Mouse (Mus musculus): ENCODE measurements around the gene Rasgrf2. TPM values are rescaled to one million over a fixed set of nuclear protein-coding genes. Genes with fewer than 3 reads are reported as not detected.

The Rasgrf2 gene
- polyA plus RNA-seq, 1 experiment from 2014 or later = 1.0 TPM

GRCm38 (mm10) chr13:92114076-92114475, 17.4 kb downstream of the Rasgrf2 start:
- Histone ChIP-seq H3K36me3 (ENCODE audit: insufficient read depth, low read length) (no peaks in the 10 kb centered on the region), H3K27me3 (ENCODE audit: insufficient read depth, low read length) (no peaks in the 10 kb centered on the region), H3K4me2 (replicated peaks; ENCODE audit: low read depth, low read length) (no peak overlapping the region), H3K9ac (replicated peaks; ENCODE audit: low read length) (no peak overlapping the region), H3K4me3 (ENCODE audit: low read length) (no peak overlapping the region), H3K4me1 (ENCODE audit: insufficient read depth, low read length) (no peaks in the 10 kb centered on the region), H3K27ac (ENCODE audit: low read length) (no peak overlapping the region), H3K9me3 (ENCODE audit: low read length) (no peaks in the 10 kb centered on the region)
- no peak for ATAC-seq (ENCODE audit: low FRiP score, low TSS enrichment)
- WGBS = 83% methylated on average over 3 of the region's 3 CpGs

GRCm38 (mm10) chr13:92108237-92108636, 23.2 kb downstream of the Rasgrf2 start:
- ATAC-seq (ENCODE audit: low FRiP score, low TSS enrichment) = no peak
- Histone ChIP-seq H3K27ac (ENCODE audit: low read length) (no peak overlapping the region), H3K36me3 (ENCODE audit: insufficient read depth, low read length) (no peaks in the 10 kb centered on the region), H3K27me3 (ENCODE audit: insufficient read depth, low read length) (no peaks in the 10 kb centered on the region), H3K4me1 (ENCODE audit: insufficient read depth, low read length) (no peaks in the 10 kb centered on the region), H3K4me2 (replicated peaks; ENCODE audit: low read depth, low read length) (no peak overlapping the region), H3K9me3 (ENCODE audit: low read length) (no peaks in the 10 kb centered on the region), H3K9ac (replicated peaks; ENCODE audit: low read length) (no peak overlapping the region), H3K4me3 (ENCODE audit: low read length) (no peak overlapping the region)
- WGBS = 72% methylated on average over 4 of the region's 4 CpGs

GRCm38 (mm10) chr13:92104259-92104658, 27.2 kb downstream of the Rasgrf2 start:
- Histone ChIP-seq H3K4me2 (replicated peaks; ENCODE audit: low read depth, low read length) (no peak overlapping the region), H3K27me3 (ENCODE audit: insufficient read depth, low read length) (no peaks in the 10 kb centered on the region), H3K9me3 (ENCODE audit: low read length) (no peaks in the 10 kb centered on the region), H3K4me1 (ENCODE audit: insufficient read depth, low read length) (no peaks in the 10 kb centered on the region), H3K27ac (ENCODE audit: low read length) (no peak overlapping the region), H3K9ac (replicated peaks; ENCODE audit: low read length) (no peak overlapping the region), H3K4me3 (ENCODE audit: low read length) (no peak overlapping the region), H3K36me3 (ENCODE audit: insufficient read depth, low read length) (no peaks in the 10 kb centered on the region)
- no peak for ATAC-seq (ENCODE audit: low FRiP score, low TSS enrichment)
- 42% methylated on average over 7 of the region's 7 CpGs for WGBS

GRCm38 (mm10) chr13:92098484-92098883, 33.0 kb downstream of the Rasgrf2 start:
- WGBS = 65% methylated on average over 7 of the region's 7 CpGs
- no peak overlapping the region for H3K4me2 ChIP-seq (replicated peaks; ENCODE audit: low read depth, low read length)
- H3K4me1 ChIP-seq (ENCODE audit: insufficient read depth, low read length) = 0 out of 2 replicates have a peak, but pooled peaks cover 5% of the 10 kb centered on the region
- no peak for ATAC-seq (ENCODE audit: low FRiP score, low TSS enrichment)
- H3K36me3 ChIP-seq (ENCODE audit: insufficient read depth, low read length) = no peaks in the 10 kb centered on the region
- H3K27ac ChIP-seq (ENCODE audit: low read length) = no peak overlapping the region
- H3K27me3 ChIP-seq (ENCODE audit: insufficient read depth, low read length) = no peaks in the 10 kb centered on the region
- no peak overlapping the region for H3K4me3 ChIP-seq (ENCODE audit: low read length)
- H3K9ac ChIP-seq (replicated peaks; ENCODE audit: low read length) = no peak overlapping the region
- no peaks in the 10 kb centered on the region for H3K9me3 ChIP-seq (ENCODE audit: low read length)

DNA sequence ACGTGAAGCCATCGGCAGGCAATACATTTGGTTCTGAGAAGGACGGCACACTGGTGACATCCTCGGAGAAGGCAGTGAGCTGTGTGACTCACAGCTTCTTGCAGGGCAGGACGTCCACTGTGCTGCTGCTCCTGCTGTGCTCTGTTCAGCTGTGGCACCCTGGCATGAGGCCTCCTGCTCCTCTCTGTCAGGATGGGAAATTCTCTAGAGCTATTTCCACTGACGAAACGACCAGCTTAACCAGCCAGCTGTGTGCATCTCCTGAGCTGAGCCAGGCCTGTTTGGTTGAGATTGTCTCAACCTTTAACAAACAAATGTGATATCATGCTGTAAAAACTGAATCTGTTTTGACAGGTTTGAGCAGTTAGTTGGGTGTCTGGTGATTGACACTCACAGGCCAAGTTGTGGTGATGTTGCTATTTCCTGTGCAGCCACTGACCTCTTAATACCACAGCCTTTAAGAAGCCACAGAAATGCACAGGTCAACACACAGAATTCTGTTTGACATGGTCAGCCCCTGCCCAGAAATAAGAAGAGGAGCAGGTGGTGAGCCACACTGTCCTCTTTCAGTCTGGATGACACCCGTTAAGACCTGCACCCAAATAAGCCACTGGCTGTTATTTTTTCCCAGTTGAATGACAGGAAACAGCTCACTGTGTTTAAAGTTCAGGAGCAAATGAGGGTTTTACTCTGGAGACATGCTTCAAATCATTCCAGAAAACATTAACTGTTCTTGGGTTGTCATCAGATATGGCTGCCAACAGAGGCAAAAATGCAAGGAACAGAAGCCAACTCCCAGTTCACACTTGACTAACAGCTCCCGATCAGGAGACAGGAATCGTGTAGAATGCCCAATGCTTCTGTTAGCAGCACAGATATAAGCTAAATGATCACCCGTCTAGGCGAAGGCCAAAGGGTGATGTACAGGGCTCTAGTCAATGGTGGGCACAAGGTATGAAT, 36.0 kb downstream of the Rasgrf2 start:
- H3K27ac ChIP-seq (ENCODE audit: low read length) = no peak overlapping the region
- H3K36me3 ChIP-seq (ENCODE audit: insufficient read depth, low read length) = no peaks in the 10 kb centered on the region
- H3K27me3 ChIP-seq (ENCODE audit: insufficient read depth, low read length) = no peaks in the 10 kb centered on the region
- H3K9ac ChIP-seq (replicated peaks; ENCODE audit: low read length) = no peak overlapping the region
- 65% methylated on average over 12 of the region's 12 CpGs for WGBS
- 0 out of 2 replicates have a peak, but pooled peaks cover 5% of the 10 kb centered on the region for H3K4me1 ChIP-seq (ENCODE audit: insufficient read depth, low read length)
- 0 out of 2 replicates have a peak, but pooled peaks cover 4% of the 10 kb centered on the region for H3K9me3 ChIP-seq (ENCODE audit: low read length)
- no peak; the same call in 1 of the 2 replicates for ATAC-seq (ENCODE audit: low FRiP score, low TSS enrichment)
- no peak overlapping the region for H3K4me2 ChIP-seq (replicated peaks; ENCODE audit: low read depth, low read length)
- no peak overlapping the region for H3K4me3 ChIP-seq (ENCODE audit: low read length)

DNA sequence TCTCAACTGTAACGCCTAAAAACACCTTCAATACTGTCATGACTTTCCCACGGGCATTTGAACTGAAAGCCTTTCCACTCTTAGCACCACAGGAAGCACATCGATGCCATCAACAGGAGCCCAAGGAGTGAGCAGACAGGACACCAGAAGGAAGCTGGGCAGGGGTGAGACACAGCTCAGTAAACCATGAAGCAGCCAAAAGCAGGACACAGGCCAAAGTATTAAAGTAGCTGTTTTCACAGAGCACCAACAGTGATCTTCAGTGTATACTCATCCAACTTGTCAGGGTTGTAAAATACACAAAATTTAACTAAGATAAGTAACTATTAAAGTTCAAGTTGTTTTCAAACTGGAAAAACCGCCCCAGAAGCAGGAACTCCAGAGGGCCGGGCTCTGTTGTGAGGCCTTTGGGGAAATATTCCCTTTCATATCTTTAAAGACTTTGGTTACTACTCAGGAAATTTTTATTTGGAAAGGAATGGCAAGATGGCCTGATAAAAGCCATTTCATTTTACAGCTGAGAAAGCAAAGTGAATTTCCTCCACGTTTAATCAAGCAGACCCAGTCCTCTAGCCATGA, 37.7 kb downstream of the Rasgrf2 start:
- peak; percentile 23; the same call in 1 of the 2 replicates for ATAC-seq (ENCODE audit: low FRiP score, low TSS enrichment)
- Histone ChIP-seq H3K27ac (ENCODE audit: low read length) (peak overlapping the region; percentile 64; the same call in 1 of the 2 replicates), H3K36me3 (ENCODE audit: insufficient read depth, low read length) (no peaks in the 10 kb centered on the region), H3K27me3 (ENCODE audit: insufficient read depth, low read length) (no peaks in the 10 kb centered on the region), H3K9ac (replicated peaks; ENCODE audit: low read length) (no peak overlapping the region), H3K9me3 (ENCODE audit: low read length) (0 out of 2 replicates have a peak, but pooled peaks cover 4% of the 10 kb centered on the region), H3K4me2 (replicated peaks; ENCODE audit: low read depth, low read length) (no peak overlapping the region), H3K4me3 (ENCODE audit: low read length) (no peak overlapping the region), H3K4me1 (ENCODE audit: insufficient read depth, low read length) (0 out of 2 replicates have a peak, but pooled peaks cover 5% of the 10 kb centered on the region)
- 74% methylated on average over 6 of the region's 6 CpGs for WGBS

GRCm38 (mm10) chr13:92073111-92073510, 58.3 kb downstream of the Rasgrf2 start:
- no peak overlapping the region for H3K4me2 ChIP-seq (replicated peaks; ENCODE audit: low read depth, low read length)
- no peaks in the 10 kb centered on the region for H3K4me1 ChIP-seq (ENCODE audit: insufficient read depth, low read length)
- H3K4me3 ChIP-seq (ENCODE audit: low read length) = no peak overlapping the region
- no peaks in the 10 kb centered on the region for H3K36me3 ChIP-seq (ENCODE audit: insufficient read depth, low read length)
- H3K27me3 ChIP-seq (ENCODE audit: insufficient read depth, low read length) = no peaks in the 10 kb centered on the region
- no peak overlapping the region for H3K27ac ChIP-seq (ENCODE audit: low read length)
- H3K9ac ChIP-seq (replicated peaks; ENCODE audit: low read length) = no peak overlapping the region
- H3K9me3 ChIP-seq (ENCODE audit: low read length) = no peaks in the 10 kb centered on the region; the same call in 1 of the 2 replicates
- no peak; the same call in 1 of the 2 replicates for ATAC-seq (ENCODE audit: low FRiP score, low TSS enrichment)
- WGBS = 79% methylated on average over 1 of the region's 1 CpGs

GRCm38 (mm10) chr13:92068651-92069050, 62.8 kb downstream of the Rasgrf2 start:
- H3K36me3 ChIP-seq (ENCODE audit: insufficient read depth, low read length) = no peaks in the 10 kb centered on the region
- no peak overlapping the region for H3K27ac ChIP-seq (ENCODE audit: low read length)
- no peak overlapping the region for H3K4me3 ChIP-seq (ENCODE audit: low read length)
- no peak for ATAC-seq (ENCODE audit: low FRiP score, low TSS enrichment)
- no peaks in the 10 kb centered on the region for H3K4me1 ChIP-seq (ENCODE audit: insufficient read depth, low read length)
- no peak overlapping the region for H3K4me2 ChIP-seq (replicated peaks; ENCODE audit: low read depth, low read length)
- no peak overlapping the region for H3K9ac ChIP-seq (replicated peaks; ENCODE audit: low read length)
- no peaks in the 10 kb centered on the region; the same call in 1 of the 2 replicates for H3K9me3 ChIP-seq (ENCODE audit: low read length)
- no peaks in the 10 kb centered on the region for H3K27me3 ChIP-seq (ENCODE audit: insufficient read depth, low read length)

DNA sequence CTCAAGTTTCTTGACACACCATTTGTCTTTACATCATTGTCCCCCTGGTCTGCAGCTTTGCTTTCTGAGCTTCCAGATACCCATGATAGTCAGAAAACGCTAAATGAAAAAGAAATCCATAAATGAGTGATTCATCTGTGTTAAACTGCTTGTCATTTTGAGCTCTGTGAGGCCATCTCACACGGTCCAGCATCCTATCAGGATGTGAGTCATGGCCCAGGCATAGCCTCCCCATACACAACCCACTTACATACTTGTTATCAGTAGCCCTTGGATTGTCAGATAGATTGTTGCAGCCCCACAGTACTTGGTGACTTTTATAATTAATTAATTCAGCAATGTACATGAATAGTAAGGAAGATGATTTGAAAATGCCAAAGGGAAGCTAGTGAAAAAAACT, 63.6 kb downstream of the Rasgrf2 start:
- Histone ChIP-seq H3K4me3 (ENCODE audit: low read length) (no peak overlapping the region), H3K27me3 (ENCODE audit: insufficient read depth, low read length) (no peaks in the 10 kb centered on the region), H3K27ac (ENCODE audit: low read length) (no peak overlapping the region), H3K4me1 (ENCODE audit: insufficient read depth, low read length) (no peaks in the 10 kb centered on the region), H3K36me3 (ENCODE audit: insufficient read depth, low read length) (no peaks in the 10 kb centered on the region), H3K9me3 (ENCODE audit: low read length) (no peaks in the 10 kb centered on the region; the same call in 1 of the 2 replicates), H3K9ac (replicated peaks; ENCODE audit: low read length) (no peak overlapping the region), H3K4me2 (replicated peaks; ENCODE audit: low read depth, low read length) (no peak overlapping the region)
- no peak for ATAC-seq (ENCODE audit: low FRiP score, low TSS enrichment)
- 71% methylated on average over 2 of the region's 2 CpGs for WGBS

- H3K9ac ChIP-seq (replicated peaks; ENCODE audit: low read length) = no peak overlapping the region
- H3K27ac ChIP-seq (ENCODE audit: low read length) = no peak overlapping the region
- H3K4me2 ChIP-seq (replicated peaks; ENCODE audit: low read depth, low read length) = no peak overlapping the region
- H3K4me1 ChIP-seq (ENCODE audit: insufficient read depth, low read length) = no peaks in the 10 kb centered on the region
- no peaks in the 10 kb centered on the region for H3K27me3 ChIP-seq (ENCODE audit: insufficient read depth, low read length)
- no peaks in the 10 kb centered on the region for H3K36me3 ChIP-seq (ENCODE audit: insufficient read depth, low read length)
- WGBS = 93% methylated on average over 12 of the region's 12 CpGs
- ATAC-seq (ENCODE audit: low FRiP score, low TSS enrichment) = no peak
- no peaks in the 10 kb centered on the region for H3K9me3 ChIP-seq (ENCODE audit: low read length)
- H3K4me3 ChIP-seq (ENCODE audit: low read length) = no peak overlapping the region
These were observed 77.7 kb downstream of the Rasgrf2 start for GRCm38 (mm10) chr13:92053748-92054147.

Measured in kidney, embryonic 16.5 days (tissue).